Mouse (Mus musculus) left cerebral cortex, postnatal 25 days (tissue): ENCODE measurements at regions not wholly inside any gene's neighbourhood (a gene's known extent, or its start where the extent isn't known, plus 50 kb on each side); places are given as distances from the start of the nearest gene placed in this dataset.

Experiments
- DNase-seq, 2 experiments: peaks; one replicate each; pipeline ENCODE4 v3.0.0; 2022; ENCODE audit warnings: low spot score in 2 of 2, mixed read lengths in 1 of 2
- intact Hi-C: fragments of 180-260 bp; cut with DNase I; formaldehyde crosslinking; loops from one replicate; pipeline ENCODE4 v1.15.1; 2025

- intact Hi-C loops: no loop called here
- DNase-seq: peak; percentile 8 to 10
Observed at GRCm38 (mm10) chr6:52428489-52429203, 115.3 kb downstream of the Evx1 start.

DNA sequence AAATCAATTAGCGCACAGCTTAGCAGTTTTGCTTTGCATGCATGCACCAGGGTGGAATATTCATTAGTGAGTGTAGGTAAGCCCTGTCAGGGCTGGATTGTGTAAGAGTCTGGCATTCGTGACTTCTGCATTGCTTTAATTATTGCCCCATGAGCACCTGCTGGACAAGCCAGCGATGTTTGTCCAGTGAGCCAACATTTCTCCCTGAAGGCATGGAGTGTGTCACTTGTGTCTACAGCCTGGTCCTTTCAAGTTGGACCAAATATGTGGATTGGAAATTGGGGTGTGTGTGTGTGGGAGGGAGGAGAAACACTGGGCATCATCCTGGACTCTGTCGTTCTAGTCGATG is 115.9 kb downstream of the Evx1 start:
- intact Hi-C loops: no loop called here
- no peak for DNase-seq

- DNase-seq: no peak
- intact Hi-C loops: no loop called here
Observed at GRCm38 (mm10) chr6:52433234-52433633, 119.9 kb downstream of the Evx1 start.

DNA sequence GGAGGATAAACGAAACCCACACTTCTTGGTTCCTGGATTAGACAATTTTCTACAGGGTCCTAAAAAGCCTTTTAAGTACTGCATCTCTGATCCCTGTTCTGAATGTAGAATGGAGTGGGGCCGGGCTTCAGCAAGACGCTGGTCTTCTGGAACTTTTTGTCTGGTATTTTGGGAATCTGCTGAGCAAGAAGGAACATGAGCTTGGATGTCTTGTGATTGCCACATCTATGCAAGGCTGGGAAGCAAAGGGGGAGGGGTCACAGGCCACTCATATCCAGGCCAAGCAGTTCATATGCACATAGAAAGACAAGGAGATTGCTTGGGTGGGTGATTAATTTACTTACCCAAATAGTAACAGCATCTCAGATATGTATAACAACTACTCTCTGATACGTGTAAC is 121.5 kb downstream of the Evx1 start:
- intact Hi-C loops: no loop called here
- DNase-seq: no peak

- intact Hi-C loops: no loop called here
- DNase-seq: no peak
Observed at GRCm38 (mm10) chr6:52435358-52435757, 122.1 kb downstream of the Evx1 start.

DNA sequence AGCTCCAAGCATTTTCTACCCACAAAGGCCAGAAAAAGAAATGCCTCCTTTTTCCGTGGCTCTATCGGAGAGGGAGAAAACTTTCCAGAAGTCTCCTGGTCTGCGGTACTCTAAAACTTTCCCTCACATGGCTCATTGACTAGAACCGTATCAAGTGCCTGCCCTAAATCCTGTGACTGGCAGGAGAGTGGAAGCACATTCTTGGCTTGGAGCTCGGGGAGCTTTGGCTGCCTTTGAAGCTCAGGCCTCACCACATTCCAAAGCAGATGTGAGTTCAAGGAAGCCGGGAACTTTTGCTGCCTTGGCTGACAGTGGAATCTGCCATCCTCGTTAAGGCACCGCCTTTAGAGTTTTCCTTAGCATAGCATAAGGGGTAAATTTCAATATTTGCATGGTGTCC is 125.1 kb downstream of the Evx1 start:
- intact Hi-C loops: no loop called here
- no peak for DNase-seq

DNA sequence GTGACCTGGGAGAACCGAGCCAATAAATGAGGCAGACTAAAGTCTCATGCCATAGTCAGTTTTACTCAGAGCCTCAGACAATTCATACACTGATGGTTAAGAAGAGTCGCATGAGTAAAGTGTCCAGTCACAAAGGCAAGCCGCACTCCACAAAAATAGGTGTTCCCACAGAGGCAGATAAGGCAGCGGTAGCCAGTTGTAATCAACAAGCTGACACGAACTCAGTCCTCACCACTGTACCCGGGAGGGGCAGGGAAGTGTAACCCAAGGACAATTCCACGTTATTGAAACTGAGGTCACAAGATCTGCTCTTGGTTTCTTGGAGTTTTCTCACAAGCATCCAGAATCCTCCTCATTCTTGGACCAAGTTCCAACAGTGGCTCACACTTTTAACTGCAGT is 125.9 kb downstream of the Evx1 start:
- DNase-seq: no peak
- intact Hi-C loops: no loop called here

DNA sequence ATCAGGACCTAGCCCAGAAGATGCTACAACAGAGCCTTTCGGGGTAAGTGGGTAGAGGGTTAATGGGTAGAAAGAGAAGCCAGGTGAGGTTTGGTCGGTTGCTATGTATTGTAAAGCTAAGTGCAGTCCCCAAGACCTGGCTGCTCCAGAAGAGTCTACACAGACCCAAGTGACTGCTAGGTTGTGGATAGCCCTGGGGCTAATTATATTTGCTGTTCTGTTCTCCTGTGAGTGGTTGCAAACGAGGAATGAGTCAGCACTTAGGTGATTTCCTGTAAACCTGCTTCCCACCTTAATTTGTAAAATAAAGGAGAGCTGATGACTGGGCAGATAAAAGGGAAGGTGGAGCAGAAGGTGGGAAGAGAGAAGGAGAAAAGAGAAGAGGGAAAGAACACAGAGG is 126.9 kb downstream of the Evx1 start:
- intact Hi-C loops: no loop called here
- DNase-seq: no peak

- peak; percentile 27 to 78 for DNase-seq
Observed at GRCm38 (mm10) chr6:52443112-52443984, 130.1 kb downstream of the Evx1 start.

DNA sequence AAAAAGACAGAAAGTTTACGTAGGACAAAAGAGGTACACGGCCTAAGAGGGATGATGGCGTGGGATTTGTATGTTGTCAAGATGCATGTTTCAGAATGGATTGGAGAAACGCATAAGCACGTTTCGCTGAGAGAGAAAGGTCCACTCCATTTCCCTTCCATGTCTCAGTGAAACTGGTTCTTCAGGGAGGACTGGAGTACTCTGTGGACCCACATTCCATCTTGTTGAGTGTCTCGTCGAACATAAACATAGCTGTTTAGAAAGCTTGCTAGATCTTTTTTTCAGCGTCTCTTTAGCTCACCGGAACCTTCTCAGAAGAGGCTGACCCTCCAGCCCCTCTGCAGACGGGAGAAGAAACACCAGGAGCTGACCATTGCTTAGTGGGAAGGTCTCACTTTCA is 145.5 kb downstream of the Evx1 start:
- DNase-seq: no peak
- intact Hi-C loops: no loop called here

More at GRCm38 (mm10) chr6:52443112-52443984, 130.1 kb downstream of the Evx1 start:
- intact Hi-C loops: no loop called here

DNA sequence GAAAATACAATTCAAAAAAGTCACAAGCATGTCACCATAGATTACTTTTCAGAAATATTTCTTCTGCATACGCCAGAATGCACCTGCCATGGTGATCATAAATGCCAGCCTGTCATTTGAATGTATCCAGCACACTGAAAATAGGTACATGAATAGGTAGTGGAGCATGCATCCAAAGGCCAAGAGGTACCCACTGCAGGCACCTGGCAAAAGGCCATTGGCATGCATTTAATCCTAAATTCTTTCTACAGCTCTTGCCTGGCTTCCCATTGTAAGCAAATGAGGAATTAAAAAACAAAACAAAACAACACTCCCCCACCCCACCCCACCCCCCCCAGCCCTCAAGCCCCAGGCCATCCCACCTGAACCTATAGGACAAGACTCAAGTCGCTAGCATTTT is 147.9 kb downstream of the Evx1 start:
- intact Hi-C loops: no loop called here
- DNase-seq: no peak

DNA sequence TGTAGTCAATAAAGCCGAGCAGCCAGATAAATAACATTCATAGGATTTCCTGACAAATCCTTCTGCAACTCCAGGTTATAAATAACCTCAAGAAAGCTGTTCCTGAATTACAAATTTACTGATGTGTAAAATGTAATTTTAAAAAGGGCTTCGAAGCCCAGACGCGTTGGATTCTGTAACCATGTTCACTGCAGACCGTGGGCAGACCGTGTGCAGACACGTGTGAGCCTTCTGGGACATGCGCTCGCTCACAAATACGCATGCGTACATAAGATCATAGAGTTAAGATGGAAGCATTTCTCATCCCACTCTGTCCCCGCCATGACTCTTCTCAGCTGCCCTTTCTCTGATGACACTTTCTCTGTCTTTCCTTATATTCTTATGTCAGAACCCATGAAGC is 150.1 kb downstream of the Evx1 start:
- intact Hi-C loops: no loop called here
- peak; percentile 51 to 80 for DNase-seq

DNA sequence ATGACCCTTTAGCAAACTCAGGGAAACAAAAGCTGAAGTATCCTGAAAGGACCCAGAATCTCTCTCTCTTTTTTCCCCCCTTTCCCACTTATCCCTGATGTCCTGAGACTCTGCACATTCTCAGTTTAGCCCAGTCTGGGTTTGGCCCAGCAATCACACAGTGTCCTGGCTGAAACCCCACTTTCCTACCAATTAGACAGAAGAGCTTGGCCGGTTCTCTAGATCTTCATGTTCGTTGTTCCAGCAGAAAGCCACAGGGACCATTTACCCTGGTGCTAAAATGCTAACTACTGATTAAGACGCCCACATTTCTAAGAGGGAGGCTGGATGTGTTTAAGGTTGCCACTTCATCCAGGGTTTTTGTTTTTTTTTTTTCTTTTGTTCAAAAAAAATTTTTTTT is 151.3 kb downstream of the Evx1 start:
- intact Hi-C loops: no loop called here

GRCm38 (mm10) chr6:52465834-52466525 is 152.7 kb downstream of the Evx1 start:
- intact Hi-C loops: no loop called here
- no peak for DNase-seq

More for the DNA sequence above, 151.3 kb downstream of the Evx1 start:
- DNase-seq: no peak

DNA sequence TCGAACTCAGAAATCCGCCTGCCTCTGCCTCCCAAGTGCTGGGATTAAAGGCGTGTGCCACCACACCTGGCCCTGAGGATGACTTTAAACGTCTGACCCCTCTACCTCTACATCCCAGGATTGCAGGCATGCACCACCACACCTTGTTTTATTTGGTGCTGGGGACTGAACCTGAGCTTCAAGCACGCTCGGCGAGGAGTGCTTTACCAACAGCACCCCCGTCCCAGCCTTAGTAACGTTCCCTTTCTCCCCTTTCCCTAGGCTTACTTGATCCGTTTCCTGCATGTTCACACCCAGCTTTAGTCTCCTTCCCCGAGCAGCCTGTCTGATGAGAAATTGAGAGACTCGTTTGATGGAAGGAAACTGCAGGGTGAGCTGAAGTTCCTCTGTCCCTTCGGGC is 157.5 kb downstream of the Evx1 start:
- intact Hi-C loops: no loop called here
- no peak for DNase-seq

GRCm38 (mm10) chr6:52471384-52471957 is 158.2 kb downstream of the Evx1 start:
- intact Hi-C loops: no loop called here
- DNase-seq: no peak

- intact Hi-C loops: no loop called here
- no peak for DNase-seq
Observed at GRCm38 (mm10) chr6:52472008-52472407, 158.7 kb downstream of the Evx1 start.

- DNase-seq: no peak
- intact Hi-C loops: no loop called here
Observed at GRCm38 (mm10) chr6:52473042-52473589, 159.8 kb downstream of the Evx1 start.

DNA sequence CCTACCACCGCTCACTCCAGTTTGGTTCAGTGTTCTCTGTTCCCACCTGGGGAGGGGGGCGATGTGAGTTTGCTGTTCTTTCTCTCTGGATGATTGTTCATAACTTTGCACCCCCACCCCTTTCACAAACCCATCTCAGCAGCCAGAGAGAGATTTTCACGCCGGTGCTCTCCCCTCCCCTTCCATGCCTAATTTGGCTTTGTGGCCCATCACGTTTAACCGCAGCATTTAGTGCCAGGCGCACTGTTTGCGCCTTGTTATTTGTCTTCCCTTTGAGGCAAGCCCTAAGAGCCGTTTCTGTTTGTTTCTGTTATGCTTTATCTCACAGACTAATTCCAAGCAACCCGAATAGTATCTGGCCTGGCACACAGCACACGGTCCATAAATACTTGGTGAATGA is 160.6 kb downstream of the Evx1 start:
- intact Hi-C loops: no loop called here
- no peak for DNase-seq

GRCm38 (mm10) chr6:52475676-52476075 is 162.4 kb downstream of the Evx1 start:
- no peak for DNase-seq
- intact Hi-C loops: no loop called here
